Mouse (Mus musculus) CD8-positive naive resting alpha-beta T cell, adult 2 months (primary cell): ENCODE results near the gene Lypd3.

Experiments
- DNase-seq, 2 experiments: peaks; one replicate each; pipeline ENCODE4 v3.0.0; 2022; ENCODE audit warnings: low read depth in 2 of 2, low spot score in 2 of 2

Gene Lypd3

GRCm38 (mm10) chr7:24636264-24636663 lies at the start of gene Lypd3:
Lypd3 (plus strand) TSS chr7:24636550.
- no peak for DNase-seq

DNA sequence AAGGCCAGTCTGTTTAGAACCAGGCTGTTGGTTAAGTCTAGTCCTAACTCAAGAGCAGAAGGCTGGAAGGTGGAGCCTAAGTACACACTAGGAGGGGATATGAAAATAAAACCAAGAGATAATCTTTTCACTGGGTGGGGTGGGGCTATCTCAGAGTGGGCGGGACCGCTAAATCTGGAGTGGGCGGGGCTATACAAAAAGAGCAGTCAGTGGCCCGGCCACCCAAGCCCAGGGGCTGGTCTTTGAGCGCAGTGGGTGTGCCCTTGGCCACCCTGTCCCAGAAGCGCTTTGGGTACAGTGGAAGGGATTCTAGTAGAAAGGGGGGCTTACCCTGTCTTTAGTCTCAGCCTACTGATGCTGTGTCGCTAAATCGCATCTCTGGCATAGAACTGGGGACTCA lies 49.5 kb upstream of the Lypd3 start:
- DNase-seq = no peak

- DNase-seq = no peak
Measured at GRCm38 (mm10) chr7:24587330-24588105, 48.8 kb upstream of the Lypd3 start, which contains the start of the genes Ethe1 and Zfp575. Ethe1 (plus strand) TSS chr7:24587543. Zfp575 (minus strand) TSS chr7:24587641.

GRCm38 (mm10) chr7:24588336-24588735 lies 48.0 kb upstream of the Lypd3 start:
- no peak for DNase-seq

- DNase-seq = no peak
Measured at GRCm38 (mm10) chr7:24591735-24592134, 44.6 kb upstream of the Lypd3 start.

GRCm38 (mm10) chr7:24592163-24592562 lies 44.2 kb upstream of the Lypd3 start:
- DNase-seq = no peak

DNA sequence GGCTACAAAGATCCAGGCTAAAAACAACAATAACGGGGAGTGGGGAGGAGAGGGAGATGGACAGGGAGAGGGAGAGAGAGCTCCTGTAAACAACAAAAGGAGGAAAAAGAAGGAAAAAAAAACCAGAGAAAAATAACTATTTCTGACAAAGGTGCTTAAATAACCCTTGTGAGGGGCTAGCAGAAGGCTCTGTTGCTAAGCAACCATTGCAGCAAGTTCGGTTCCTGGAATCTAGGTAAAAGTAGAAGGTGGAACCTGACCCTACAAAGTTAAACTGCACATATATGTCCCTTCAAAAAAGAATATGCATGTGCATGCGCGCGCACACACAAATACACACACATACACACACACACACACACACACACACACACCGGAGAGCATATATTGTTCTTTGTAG lies 43.6 kb upstream of the Lypd3 start:
- DNase-seq = no peak

DNA sequence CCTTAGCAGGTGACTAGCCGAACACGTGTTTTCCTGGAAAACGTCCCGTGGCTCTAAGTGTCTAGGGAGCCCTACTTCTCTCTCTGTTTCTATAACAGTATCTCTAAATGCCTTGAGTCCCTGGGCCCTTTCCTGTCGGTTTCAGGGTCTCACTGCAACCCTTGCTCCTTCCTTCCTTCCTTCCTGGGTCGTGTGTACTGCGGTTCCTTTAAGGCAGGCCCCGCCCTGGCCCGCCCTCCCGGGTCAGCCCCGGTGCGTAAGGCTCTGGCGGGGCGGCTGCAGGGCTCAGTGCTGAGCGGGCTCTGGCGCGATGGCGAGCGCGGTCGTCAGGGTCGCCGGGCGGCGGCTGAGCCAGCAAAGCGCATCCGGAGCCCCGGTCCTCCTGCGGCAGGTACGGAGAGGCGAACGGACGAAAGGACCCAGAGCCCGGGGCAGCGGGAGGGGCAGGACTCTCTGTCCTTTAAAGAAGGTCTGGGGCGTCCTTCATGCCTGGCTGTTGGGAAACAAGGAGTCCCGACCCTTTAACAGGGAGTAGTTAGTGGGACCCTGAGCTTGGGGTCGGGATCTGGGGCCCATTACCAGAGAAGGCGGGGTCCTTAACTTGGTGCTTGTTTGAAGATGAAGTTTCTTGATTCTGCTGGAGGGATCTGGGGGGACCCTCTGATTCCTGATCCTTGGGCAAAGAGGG lies 42.6 kb upstream of the Lypd3 start:
- peak; percentile 48 to 55 for DNase-seq

- no peak for DNase-seq
Measured at GRCm38 (mm10) chr7:24594309-24594803, 42.0 kb upstream of the Lypd3 start.

- no peak for DNase-seq
Measured at GRCm38 (mm10) chr7:24595464-24595863, 40.9 kb upstream of the Lypd3 start.

GRCm38 (mm10) chr7:24598121-24598520 lies 38.2 kb upstream of the Lypd3 start:
- no peak for DNase-seq

- DNase-seq = no peak
Measured at GRCm38 (mm10) chr7:24599211-24600067, 36.9 kb upstream of the Lypd3 start.

GRCm38 (mm10) chr7:24600941-24601597 lies 35.3 kb upstream of the Lypd3 start:
- DNase-seq = peak; percentile 88 to 93

DNA sequence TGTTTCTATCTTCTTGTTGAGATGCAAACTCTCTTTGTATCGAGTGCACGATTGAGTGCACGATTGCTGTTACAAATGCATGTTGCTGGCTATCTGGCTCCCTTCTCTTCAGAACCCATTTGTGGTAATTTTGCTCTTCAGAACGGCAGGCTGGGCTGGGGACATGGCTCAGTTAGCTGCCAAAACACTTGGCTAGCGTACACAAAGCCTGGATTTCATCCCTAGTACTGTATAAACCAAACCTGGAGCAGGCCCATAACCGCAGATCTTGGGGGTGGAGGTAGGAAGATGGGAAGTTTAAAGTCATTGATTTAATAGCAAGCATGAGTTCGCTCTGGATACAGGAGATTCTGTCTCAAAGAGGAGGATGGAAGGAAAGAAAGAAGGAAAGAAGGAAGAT lies 30.8 kb upstream of the Lypd3 start:
- DNase-seq = no peak

- DNase-seq = no peak
Measured at GRCm38 (mm10) chr7:24606046-24606445, 30.3 kb upstream of the Lypd3 start.

DNA sequence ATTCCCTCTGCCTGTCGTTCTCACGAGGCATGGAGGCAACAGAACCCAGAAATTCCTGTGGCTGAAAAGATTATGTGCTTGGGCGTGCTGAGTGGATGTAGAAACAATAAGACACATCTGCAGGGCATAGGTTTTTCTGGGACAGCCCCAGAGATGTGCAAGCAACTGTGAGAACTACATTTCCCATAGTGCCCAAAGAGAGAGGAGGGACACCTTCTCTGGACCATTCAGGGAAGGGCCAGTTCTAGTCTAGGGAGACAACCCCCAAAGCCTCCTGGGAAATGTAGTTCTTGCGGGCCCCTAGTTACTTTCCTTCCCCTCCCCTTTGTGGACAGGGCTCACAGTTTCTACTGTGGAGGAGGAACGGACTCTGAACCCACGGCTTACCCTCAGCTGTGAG lies 28.3 kb upstream of the Lypd3 start:
- DNase-seq = peak in 1 of 2 experiments; percentile 51

- DNase-seq = no peak
Measured at GRCm38 (mm10) chr7:24608561-24608960, 27.8 kb upstream of the Lypd3 start.

- DNase-seq = peak in 1 of 2 experiments; percentile 37
Measured at GRCm38 (mm10) chr7:24610144-24610878, 26.0 kb upstream of the Lypd3 start, which contains the start of gene Phldb3. Phldb3 (plus strand) TSS chr7:24610763.

DNA sequence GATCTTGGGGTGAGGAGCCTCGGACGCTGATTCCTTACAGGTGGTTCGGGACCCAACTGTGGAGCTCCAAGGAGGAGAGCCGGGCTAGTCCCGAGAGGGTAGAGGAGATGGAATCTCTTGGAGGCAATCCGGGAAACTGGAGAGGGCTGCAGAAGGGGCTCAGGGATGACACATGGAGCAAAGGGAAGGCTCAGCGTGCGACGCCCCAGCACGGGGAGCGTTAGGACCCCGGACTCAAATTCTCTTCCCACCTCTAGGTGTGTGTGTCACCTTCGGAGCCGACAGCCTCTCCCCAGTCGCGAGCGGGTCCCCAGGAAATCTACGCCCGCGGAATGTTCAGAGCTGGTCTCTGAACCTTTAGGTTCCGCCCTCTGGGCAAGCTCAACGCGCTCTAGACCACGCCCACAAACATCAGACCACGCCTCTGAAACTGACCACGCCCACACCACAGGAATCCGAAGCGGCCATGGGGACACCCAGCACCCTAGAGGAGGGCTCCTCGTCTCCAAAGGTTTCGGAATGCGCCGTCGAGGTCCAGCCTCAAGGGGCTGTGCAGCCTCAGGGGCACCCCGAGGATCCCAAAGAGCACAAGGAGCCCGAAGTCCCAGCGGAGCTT lies 25.4 kb upstream of the Lypd3 start:
- DNase-seq = peak; percentile 78 to 91

DNA sequence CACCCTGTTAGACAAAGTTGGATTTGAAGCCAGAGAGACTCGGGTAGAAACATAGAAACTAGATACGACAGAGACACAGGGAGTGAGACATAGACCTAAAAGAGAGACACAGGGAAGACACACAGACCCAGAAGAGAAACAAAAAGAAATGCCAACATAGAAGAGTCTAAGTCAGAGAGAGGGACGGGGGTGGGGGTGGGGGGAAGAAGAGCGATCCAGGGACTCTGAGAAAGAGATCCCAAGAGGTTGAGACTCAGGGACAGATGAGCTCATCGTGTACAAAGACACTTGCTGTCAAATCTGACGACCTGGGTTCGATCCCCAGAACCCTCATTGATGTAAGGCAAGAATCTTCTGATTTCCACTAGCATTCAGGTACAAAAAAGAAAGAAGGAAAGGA lies 24.6 kb upstream of the Lypd3 start:
- DNase-seq = no peak
